Mouse (Mus musculus) thymus, adult 2 months (tissue): ENCODE results near the gene Zfr2. TPM values are rescaled to one million over a fixed set of nuclear protein-coding genes. Genes with fewer than 3 reads are reported as not detected.
A peak's percentile ranks its signal among the peaks of the same experiment; 100 is the strongest.

Experiments
- DNase-seq: peaks from one replicate; pipeline ENCODE4 v3.0.0; 2021
- H3K27ac ChIP-seq: fragments of 200-500 bp; 2 replicates; pipeline ENCODE4 v1.5.1; 2012; ENCODE audit warnings: low read length, control low read depth; ENCODE audit not compliant: control insufficient read depth, insufficient read depth
- H3K27me3 ChIP-seq: fragments of 200-500 bp; 2 replicates; pipeline ENCODE4 v1.6.1; 2012; ENCODE audit warnings: mild to moderate bottlenecking, low read length, moderate library complexity, mixed read lengths; ENCODE audit not compliant: control insufficient read depth, insufficient read depth
- H3K36me3 ChIP-seq: fragments of 200-500 bp; 2 replicates; pipeline ENCODE4 v1.6.1; 2012; ENCODE audit warnings: mild to moderate bottlenecking, low read length, moderate library complexity; ENCODE audit not compliant: control insufficient read depth, insufficient read depth
- H3K4me1 ChIP-seq: fragments of 200-500 bp; replicated peaks from 2 replicates; pipeline ENCODE4 v1.6.1; 2012; ENCODE audit warnings: low read length; ENCODE audit not compliant: control insufficient read depth, insufficient read depth
- H3K4me3 ChIP-seq: fragments of 200-500 bp; 2 replicates; pipeline ENCODE4 v1.5.1; 2012; ENCODE audit warnings: mild to moderate bottlenecking, low read length, control low read depth, moderate library complexity; ENCODE audit not compliant: control insufficient read depth, insufficient read depth
- CTCF ChIP-seq: fragments of 200-500 bp; IDR thresholded peaks from 2 replicates; pipeline ENCODE4 v1.5.1; 2012; ENCODE audit warnings: mild to moderate bottlenecking, control low read depth, low read length, moderate library complexity, borderline replicate concordance; ENCODE audit not compliant: control insufficient read depth, poor library complexity, insufficient read depth; ENCODE audit errors: extremely low read depth
- POLR2A ChIP-seq: fragments of 200-500 bp; IDR thresholded peaks from 2 replicates; pipeline ENCODE4 v1.6.1; 2012; ENCODE audit warnings: mild to moderate bottlenecking, low read length, control low read depth, moderate library complexity; ENCODE audit not compliant: control insufficient read depth, poor library complexity, insufficient read depth; ENCODE audit errors: extremely low read depth
- WGBS: fragments of 180-500 bp; shearing (Covaris S2); methylation state at CpG from one replicate; pipeline ENCODE4 v1.1.7; 2018; 5-methylcytosine and 5-hydroxymethylcytosine counted together
- polyA plus RNA-seq: library from polyadenylated mRNA; depleted of rRNA; stranded (reverse); fragments of >200 nt; gene quantifications from 2 replicates; pipeline ENCODE4 v1.2.3, GENCODE M21; 2012

Zfr2 gene
- polyA plus RNA-seq, 1 experiment = 9.6 TPM

GRCm38 (mm10) chr10:81197305-81197704, 35.6 kb upstream of the Zfr2 start:
- no peaks in the 10 kb centered on the region for H3K27me3 ChIP-seq
- no peaks in the 10 kb centered on the region for H3K36me3 ChIP-seq
- WGBS = 58% methylated on average over 6 of the region's 6 CpGs
- TF ChIP-seq CTCF (no peak), POLR2A (no peak)
- no peak overlapping the region for H3K4me3 ChIP-seq
- peaks cover 22% of the 10 kb centered on the region for H3K4me1 ChIP-seq
- no peak for DNase-seq
- H3K27ac ChIP-seq = no peak overlapping the region

- H3K4me1 ChIP-seq = peaks cover 16% of the 10 kb centered on the region
- TF ChIP-seq POLR2A (no peak), CTCF (no peak)
- H3K27me3 ChIP-seq = no peaks in the 10 kb centered on the region
- no peaks in the 10 kb centered on the region for H3K36me3 ChIP-seq
- WGBS = 2% methylated on average over 9 of the region's 9 CpGs
- peak; percentile 73 for DNase-seq
- no peak overlapping the region for H3K4me3 ChIP-seq
- H3K27ac ChIP-seq = no peak overlapping the region
Measured at GRCm38 (mm10) chr10:81198230-81198629, 34.7 kb upstream of the Zfr2 start.

- H3K27ac ChIP-seq = no peak overlapping the region
Measured at GRCm38 (mm10) chr10:81198990-81199389, 34.0 kb upstream of the Zfr2 start.

GRCm38 (mm10) chr10:81200141-81200540, 32.8 kb upstream of the Zfr2 start:
- no peak overlapping the region for H3K4me3 ChIP-seq
- 90% methylated on average over 13 of the region's 13 CpGs for WGBS
- H3K27ac ChIP-seq = no peak overlapping the region
- no peak for TF ChIP-seq POLR2A
- TF ChIP-seq CTCF = no peak
- 0 out of 2 replicates have a peak, but pooled peaks cover under 1% of the 10 kb centered on the region for H3K4me1 ChIP-seq
- no peaks in the 10 kb centered on the region for H3K36me3 ChIP-seq
- no peak for DNase-seq
- H3K27me3 ChIP-seq = no peaks in the 10 kb centered on the region

More at GRCm38 (mm10) chr10:81198990-81199389, 34.0 kb upstream of the Zfr2 start:
- Histone ChIP-seq H3K36me3 (no peaks in the 10 kb centered on the region), H3K4me3 (no peak overlapping the region), H3K27me3 (no peaks in the 10 kb centered on the region), H3K4me1 (peaks cover 11% of the 10 kb centered on the region)
- WGBS = 91% methylated on average over 6 of the region's 6 CpGs
- no peak for DNase-seq
- TF ChIP-seq CTCF (no peak), POLR2A (no peak)

- no peak overlapping the region for H3K27ac ChIP-seq
- H3K4me3 ChIP-seq = no peak overlapping the region
- H3K36me3 ChIP-seq = no peaks in the 10 kb centered on the region
- DNase-seq = no peak
- H3K27me3 ChIP-seq = no peaks in the 10 kb centered on the region
- no peaks in the 10 kb centered on the region for H3K4me1 ChIP-seq
- TF ChIP-seq POLR2A (no peak), CTCF (no peak)
- 84% methylated on average over 20 of the region's 20 CpGs for WGBS
Measured at GRCm38 (mm10) chr10:81200605-81201287, 32.2 kb upstream of the Zfr2 start.

- Histone ChIP-seq H3K4me1 (no peaks in the 10 kb centered on the region), H3K27ac (no peak within 1 kb of the TSS), H3K4me3 (no peak within 1 kb of the TSS), H3K27me3 (no peaks in the 10 kb centered on the region), H3K36me3 (no peaks in the 10 kb centered on the region)
- WGBS = 84% methylated on average over 13 of the region's 13 CpGs
- no peak for TF ChIP-seq POLR2A
- no peak for TF ChIP-seq CTCF
- DNase-seq = no peak
Measured at GRCm38 (mm10) chr10:81201807-81202758, 30.9 kb upstream of the Zfr2 start, which contains the start of gene Nmrk2. Gene Nmrk2 (minus strand): TSS chr10:81202051.
